Mouse (Mus musculus) spleen, postnatal 10 days (tissue): Measurements from ENCODE around the gene Mark3.

Experiments used
- DNase-seq, 2 experiments: peaks; one replicate each; pipeline ENCODE4 v3.0.0; 2021 to 2022; ENCODE audit warnings: low spot score in 2 of 2

Mark3 gene

DNA sequence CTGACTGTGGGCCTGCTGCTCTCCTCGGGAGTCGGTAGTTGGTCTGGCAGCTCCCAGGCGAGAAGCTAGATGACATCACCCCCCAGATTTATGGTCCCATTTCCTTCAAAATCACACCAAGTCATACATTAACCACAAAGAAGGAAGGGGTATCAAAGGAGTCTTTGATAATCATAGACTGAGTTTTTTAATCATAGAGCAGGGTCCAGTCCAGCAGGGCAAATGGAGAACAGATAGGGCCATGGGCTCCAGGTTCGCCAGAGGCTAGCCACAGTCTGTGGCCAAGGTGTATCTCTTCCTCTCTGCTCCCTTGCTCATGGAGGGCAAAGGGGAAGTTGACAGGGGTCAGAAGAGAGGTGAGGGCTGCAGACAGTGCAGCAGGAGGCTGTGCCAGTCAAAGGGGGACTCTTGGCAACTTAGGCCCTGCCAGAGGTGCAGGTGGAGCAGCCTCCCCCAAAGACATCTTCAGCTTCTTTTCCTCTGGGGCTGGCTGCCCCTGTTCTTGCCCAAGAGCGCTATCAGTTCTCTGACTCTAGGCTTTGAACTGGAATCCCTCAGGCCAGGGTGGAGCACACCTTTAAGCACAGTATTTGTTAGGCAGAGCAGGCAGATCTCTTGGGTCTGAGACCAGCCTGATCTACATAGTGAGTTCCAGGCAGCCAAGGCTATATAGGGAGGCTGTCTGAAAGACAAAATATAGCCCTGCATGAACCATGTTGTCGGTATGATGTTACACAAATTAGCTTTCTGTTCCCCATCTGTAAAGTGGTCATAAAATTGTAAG, 101.7 kb downstream of the Mark3 start:
- no peak for DNase-seq

DNA sequence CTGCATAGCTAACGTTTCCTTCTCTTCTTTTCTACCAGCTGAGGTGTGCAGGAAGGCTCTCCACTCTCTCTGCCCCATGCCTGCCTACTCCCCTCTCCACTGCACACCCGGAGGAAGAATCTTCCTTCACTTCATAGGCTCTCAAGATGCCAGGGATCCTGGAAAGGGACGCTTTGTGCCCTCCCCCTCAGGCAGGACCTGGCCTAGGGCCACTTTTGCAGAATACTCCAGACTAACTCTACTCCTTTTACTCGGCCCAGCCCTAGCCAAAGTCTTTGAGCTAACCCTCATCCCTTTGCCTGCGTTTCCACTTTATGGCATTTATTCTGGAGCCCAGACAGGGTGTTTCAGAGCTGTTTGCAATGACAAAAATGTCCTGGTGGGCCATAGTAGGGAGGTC, 103.1 kb downstream of the Mark3 start:
- peak in 1 of 2 experiments; percentile 26 for DNase-seq

DNA sequence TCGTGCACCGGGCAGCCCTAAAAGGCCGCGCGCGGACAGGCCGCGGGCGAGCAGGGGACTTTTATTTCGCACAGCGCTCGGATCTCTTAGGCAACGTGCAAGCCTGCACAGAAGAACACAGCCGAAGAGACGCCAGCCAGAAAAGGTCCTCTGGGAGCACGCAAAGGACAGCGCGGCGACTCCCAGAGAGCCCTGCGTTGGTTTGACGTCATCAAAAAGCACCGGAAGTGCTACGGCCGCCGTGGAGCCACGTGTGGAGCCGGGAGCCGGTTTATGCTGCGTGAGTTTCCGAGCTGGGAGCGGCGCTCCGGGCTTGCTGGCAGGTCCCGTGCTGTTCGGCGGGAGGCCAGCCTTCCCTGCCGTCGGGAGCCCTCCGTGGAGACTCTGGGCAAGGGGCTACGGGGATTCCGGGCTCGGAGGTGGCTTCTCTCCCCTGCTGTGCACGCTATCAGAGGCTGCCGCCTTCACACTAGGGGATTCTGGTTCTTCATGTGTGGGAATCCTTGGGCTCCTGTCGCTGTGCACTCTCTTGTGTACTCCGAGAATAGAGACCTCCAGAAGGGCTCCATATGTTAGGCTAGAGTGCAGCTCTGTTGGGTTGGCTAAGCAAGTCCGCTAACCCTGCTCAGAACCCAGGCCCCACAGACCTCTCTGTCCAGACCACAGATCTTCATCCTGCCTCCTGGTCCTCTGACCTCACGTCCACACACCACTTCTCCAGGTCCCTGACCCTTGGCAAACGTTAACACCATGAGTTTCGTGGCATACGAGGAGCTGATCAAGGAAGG, 103.8 kb downstream of the Mark3 start, which contains the start of gene Trmt61a:
Trmt61a (plus strand) TSS at position 224 of the 788 bp plus-strand sequence.
- peak; percentile 77 to 91 for DNase-seq

DNA sequence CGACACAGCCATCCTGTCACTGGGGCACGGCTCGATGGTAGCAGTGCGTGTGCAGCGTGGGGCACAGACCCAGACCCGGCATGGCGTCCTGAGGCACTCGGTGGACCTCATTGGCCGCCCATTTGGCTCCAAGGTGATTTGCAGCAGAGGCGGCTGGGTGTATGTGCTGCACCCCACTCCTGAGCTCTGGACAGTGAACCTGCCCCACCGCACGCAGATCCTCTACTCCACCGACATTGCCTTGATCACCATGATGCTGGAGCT, 104.3 kb downstream of the Mark3 start:
- no peak for DNase-seq

DNA sequence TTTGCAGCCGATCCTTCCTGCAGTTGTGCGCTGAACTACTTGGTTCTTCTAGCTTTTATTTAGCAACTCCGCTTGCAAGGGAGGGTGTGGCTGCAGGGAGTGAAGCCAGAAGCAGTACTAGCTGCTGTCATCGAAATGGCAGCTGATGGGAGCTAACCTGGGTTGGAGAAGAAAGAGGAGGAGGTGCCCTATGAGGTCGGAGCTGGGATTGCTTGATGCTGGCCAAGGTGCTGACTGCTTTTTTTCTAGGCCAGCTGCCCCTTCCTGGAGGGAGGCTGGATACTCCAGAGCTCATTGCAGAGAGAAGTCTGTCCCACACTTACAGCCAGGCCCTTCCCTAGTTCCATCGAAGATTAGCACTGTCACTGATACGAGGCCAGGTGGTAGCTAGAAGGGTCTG, 104.7 kb downstream of the Mark3 start:
- no peak for DNase-seq

DNA sequence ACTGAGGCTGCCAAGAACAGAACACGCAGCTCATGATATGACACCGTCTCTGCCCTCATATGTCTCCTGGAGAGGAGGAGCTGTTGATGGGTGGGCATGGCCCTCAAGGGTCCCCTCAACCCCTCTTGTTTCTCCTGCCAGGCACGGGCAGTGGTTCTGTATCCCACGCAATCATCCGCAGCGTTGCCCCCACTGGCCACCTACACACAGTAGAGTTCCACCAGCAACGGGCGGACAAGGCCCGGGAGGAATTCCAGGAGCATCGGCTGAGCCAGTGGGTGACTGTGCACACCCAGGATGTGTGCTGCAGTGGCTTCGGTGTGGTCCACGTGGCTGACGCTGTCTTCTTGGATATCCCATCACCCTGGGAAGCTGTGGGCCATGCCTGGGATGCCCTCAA, 106.3 kb downstream of the Mark3 start:
- no peak for DNase-seq

DNA sequence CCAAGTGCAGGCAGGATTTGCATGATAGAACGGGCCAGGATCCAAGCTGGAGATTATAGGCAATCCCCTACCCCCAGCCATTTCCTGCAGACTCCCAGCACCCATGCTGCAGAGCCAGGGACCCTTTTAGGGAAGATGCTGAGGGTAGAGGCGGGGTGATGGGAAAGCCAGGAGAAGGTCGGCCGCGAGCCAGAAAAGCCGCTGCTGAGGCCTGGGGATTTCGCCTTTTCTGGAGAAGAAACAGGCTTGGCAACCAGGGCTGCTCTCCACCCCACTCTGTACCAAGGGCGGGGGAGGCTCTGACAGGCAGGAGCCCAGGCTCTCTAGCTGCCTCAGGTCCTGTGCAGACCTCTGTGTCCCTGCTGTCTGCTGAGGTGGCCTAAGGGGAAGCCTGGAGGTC, 107.0 kb downstream of the Mark3 start:
- no peak for DNase-seq

DNA sequence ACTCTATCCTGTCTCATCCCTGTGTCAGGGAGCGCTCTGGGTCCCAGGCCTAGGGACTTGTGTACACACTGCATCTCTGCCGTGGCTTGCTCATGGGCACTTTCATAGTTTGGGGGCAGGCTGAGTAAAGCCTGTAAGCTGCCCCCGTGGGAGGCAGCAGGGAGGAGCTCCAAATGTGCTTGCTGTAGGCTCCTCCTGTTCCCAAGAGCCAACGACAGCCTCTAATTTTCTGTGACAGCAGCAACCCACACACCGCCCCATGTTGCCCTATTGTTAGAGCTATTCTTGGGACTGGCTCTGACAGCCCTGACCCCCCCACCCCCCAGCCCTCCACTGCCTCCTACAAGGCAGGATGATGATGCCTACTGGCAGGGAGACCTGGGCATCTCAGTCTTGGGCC, 107.7 kb downstream of the Mark3 start:
- no peak for DNase-seq

DNA sequence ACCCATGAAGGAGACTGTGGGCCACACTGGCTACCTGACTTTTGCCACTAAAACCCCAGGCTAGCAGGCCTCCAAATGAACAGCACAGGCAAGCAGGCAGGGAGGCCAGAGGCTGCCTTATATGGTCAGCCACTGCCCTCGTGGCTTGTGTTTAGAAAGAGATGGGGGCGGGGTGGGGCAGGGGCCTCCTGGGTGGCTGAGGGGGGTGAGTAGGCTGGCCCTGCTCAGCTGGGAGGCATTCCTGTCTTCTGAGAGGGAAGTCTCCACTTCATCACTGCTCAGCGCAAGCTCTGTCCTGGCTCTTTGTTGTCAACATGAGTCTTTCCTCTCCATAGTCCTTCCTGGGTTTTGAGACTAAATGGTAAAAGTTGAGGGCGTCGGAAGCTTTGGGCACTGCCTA, 108.5 kb downstream of the Mark3 start:
- no peak for DNase-seq

DNA sequence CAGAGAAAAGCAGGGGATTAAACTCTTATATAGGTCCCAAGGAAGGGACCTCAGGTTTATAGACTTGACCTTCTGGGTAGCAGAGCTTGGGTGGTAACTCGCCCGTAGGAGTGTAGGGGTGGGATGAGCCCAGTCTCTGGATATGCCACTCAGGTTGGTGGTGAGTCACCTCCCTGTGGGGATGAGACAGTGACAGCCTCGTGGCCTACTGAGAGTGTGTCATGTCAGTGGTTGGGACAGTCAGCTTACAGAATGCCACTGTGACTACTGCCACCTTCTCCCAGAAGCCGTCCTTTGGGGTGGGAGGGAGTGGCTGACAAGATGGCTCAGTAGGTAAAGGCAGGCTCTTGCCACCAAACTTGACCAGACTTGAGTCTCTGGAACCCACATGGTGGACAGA, 112.1 kb downstream of the Mark3 start:
- DNase-seq: no peak

DNA sequence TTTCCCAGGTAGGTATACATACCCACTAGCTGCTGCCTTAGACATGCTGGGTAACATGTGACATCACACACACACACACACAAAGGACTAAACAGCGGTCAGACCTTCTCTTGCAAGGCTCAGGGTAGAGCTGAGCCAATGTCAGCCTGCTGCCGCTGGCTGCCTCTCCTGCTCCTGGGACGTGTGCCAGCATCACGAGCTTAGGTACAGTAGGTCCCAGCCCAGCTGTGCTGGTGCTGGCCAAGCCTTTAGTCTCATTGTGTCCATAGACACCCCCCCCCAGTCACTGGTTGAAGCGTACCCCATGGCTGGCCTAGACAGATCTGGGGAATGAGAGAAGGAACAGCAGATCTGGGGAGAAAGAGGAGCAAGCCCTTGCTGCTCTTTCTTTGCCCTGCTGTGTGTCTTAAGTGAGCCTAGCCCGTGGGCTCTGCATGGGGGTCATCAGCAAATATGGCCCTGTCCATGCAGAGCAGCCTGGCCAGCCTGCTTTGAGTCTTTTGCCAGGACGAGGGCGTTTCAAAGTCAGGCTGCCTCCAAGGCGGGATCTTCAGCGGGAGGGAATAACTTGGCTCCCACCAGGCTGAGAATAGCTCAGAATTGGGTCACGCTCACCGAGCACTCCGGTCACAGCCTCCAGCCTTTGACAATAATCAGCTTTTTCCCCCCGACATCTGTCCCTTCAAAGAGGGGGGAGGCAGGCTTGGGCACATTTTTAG, 113.2 kb downstream of the Mark3 start:
- no peak for DNase-seq

DNA sequence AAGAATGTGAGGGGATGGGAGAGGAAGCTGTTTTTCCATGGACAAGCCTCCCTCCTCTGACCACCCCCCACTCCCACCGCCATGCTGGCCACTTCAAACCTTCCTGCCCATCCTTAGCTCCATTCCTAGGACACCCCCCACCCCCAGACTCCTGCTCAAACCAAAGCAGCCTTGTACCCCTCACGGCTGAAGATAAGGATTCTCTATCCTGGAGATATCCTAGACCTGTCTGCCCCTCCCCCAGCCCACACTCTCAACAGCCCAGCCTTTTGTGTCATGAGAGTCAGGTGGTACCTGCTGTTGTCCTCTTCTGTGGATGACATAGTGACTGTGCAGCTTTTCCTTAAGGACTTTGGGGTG, 113.7 kb downstream of the Mark3 start:
- DNase-seq: no peak

DNA sequence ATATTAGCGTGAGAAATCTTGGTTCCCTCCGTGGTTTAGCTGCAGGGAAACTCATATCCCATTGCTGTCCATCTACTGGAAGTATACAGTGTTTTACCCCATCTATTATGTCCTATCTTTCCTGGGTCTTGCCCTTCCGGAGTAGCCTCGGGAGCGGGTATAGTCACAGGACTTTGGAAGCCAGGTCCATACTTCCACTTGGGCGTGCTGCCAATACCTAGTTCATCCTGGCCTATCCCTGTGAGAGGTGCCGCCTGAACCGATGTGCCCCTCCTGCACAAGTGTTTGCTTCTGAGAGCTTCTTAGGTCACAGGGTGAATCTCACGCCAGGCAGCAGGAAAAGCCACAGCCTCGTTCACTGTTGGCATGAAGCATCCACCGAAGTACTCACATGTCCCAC, 115.1 kb downstream of the Mark3 start:
- DNase-seq: no peak

DNA sequence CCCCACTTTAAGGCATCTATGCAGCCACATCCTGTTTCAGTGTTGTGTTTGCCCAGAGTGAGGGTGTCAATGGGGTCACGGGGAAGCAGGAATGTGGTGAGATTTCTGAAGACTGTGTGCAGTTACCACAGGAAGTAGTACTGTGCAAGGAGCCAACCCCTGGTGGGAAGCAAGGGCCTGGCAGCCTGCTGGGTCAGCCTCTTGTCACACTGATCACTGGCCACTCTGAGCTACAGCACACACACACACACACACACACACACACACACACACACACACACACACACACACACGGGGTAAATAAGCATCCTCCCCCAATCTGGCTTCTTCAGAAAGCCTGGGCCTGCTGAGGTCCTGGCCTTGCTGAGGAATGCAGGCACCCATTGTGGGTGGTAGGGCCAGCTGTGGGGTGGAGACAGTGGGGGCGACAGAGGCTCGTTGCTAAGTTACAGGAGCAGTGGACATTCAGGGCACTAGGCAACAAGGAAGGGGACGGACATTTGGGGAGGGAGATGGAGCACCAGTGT, 117.1 kb downstream of the Mark3 start:
- peak in 1 of 2 experiments; percentile 36 for DNase-seq

DNA sequence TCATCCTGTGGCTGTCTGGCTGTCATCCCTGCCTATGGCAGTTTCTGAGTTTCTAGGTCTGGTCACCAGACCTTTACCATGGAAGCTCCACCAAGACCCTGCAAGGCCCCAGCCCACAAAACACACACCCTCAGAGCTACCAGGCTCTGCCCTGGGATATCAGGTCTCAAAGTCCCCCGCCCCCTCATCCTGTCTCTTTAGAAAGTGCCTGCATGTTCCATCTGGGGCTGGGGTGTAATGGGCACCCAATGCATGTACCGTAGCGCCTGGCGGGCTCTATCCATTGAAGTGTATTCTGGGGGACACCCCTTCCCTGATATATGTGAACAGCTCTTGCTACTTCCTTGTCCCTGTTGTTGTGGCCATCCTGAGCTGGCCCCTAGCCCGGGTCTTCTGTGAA, 118.6 kb downstream of the Mark3 start:
- no peak for DNase-seq

DNA sequence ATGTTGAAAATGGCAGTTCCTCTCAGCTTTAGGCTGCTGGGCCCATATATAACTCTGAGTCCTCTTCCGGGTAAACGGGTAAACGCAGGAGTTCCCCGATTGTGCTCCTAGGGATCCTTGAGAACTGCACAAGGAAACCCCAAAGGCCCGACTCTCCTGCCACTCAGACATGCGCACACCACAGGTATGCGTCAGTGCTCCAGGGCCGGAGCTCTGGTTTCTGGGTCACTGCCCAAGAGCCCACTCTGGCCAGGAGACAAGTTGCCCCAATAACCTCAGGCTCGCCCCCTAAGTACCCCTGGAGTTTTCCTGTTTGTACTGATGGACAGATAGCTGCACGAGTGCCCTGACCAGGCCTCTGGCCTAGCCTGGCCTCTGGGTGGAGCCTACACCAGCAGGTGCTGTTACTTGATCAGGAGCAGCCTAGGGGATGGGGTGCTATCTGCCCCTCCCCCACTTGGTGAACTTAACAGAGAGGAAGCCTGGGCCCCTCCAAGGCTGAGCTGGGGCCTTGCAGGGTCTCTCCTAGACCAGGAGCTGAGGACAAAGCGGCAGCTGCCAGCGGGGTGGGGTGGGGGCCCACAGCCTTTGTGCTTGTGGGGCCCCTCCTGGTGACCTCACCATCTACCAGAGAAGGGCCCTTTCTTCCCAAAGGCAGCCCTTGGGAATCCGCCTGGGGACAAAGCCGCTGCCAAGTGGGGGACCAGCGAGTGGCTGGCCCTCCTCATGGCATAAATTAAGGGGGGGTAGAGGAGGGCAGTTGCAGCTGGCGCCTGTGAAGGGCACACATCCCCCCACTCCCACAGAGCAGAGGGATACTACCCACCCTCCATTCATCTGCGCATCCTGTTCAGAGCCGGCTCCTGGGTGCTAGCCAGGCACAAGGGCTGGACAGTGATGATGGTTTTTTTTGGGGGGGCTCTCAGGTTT, 119.3 kb downstream of the Mark3 start:
- no peak for DNase-seq

DNA sequence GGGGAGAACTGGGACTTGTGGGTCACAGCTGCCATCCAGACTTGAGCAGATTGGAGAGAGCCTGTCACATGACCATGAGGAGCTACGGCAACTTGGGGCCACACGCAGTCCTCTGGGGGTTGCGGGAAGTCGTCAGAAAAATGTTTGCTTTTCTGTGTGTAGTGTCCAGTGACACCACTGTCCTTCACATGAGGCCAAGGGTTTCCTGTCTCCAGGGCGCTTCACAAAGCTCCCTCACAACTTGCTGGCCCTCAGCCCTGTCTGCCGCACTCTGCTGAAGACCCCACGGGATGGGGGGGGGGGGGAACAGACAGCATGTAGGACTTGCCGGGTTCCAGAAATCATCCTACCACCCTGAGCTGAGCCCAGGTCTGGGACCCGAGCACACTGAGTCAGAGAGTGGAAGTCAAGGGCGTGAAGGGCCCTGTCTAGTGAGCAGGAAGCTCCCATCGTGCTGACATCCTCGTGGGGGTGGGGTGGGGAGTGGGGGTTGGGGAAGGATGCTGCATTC, 120.0 kb downstream of the Mark3 start:
- no peak for DNase-seq

DNA sequence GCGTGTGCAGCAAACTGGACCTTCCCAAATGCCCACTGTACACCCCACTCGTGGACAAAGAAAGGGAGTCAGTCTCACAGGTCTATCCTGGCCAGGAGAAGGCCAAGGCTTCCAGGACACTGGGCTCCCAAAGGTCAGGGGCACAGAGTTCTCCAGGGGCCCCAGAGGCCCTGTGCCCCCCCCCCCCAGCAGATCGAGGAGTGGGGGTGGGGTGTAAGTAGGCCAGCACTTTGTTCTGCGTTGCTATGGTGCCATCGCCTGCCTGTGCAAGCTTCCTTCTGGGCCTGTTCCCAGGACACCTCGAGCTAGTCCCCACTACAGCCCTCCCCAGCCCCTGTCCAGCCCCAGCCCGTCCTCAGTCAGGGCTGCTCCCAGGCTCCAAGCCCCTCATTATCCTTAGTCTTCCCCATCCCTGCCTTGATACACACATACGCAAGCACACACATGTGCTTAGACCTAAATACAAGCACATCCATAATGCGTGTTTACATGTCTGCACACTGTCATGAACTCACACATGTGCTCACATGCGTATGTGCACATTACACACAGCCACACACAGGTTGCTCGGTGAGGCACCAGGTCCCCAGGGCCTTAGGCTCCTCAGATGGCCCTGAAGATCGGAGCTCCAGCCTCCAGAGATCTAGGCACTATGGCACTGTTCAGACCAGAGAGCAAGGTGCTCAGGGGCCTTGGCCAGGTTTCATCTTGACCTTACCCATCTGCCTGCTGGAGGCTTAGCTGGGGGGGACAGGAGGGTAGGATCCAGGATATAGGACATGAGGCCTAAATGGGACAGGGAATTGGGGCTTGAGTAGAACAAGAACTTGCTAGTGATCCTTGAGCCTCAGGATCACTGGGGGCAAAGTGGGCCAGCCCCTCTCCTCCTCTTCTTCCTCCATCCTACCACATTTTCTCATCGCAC, 120.8 kb downstream of the Mark3 start:
- no peak for DNase-seq

DNA sequence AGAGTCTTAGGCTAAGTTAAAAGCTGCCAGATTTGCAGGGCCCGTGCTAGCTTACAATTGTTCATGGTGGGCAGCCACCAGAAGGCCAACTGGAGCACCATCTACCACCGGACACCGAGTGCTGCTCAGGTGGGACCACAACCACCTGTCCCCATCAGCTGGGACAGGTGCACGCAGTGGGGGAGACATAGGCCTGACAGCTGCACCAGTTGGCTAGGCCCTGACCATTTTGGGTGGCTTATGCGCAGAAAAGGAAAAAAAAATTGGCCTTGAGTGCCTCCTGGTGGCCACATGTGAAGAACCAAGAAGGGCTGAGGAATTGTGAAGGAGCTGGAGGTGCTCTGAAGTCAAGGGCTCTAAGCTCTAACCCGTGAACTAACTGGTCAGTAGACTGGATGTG, 121.9 kb downstream of the Mark3 start:
- DNase-seq: peak in 1 of 2 experiments; percentile 76

DNA sequence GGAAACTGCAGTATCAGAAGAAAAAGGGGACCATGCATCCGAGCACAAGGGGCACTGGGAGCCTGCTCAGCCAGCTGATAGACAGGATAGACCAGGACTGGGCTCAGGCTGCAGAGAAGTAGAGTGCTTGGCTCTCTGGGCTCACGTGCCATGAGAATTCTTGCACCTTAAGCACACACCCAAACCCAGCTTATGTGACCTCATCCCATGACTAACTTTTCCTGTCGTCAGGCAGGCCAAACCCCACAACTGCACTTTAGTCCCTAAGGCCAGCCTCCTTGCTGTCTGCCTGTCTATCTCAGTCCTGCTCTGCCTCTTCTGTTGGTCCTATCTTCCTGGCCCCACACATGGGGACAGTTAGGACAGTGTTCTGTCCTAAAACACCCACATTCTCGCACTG, 123.4 kb downstream of the Mark3 start:
- no peak for DNase-seq
